Mouse (Mus musculus) lung, postnatal 14 days (tissue): ENCODE results near the gene Ppp4r2.

Experiments
- DNase-seq: peaks from one replicate; pipeline ENCODE4 v3.0.0; 2021

Ppp4r2 gene

DNA sequence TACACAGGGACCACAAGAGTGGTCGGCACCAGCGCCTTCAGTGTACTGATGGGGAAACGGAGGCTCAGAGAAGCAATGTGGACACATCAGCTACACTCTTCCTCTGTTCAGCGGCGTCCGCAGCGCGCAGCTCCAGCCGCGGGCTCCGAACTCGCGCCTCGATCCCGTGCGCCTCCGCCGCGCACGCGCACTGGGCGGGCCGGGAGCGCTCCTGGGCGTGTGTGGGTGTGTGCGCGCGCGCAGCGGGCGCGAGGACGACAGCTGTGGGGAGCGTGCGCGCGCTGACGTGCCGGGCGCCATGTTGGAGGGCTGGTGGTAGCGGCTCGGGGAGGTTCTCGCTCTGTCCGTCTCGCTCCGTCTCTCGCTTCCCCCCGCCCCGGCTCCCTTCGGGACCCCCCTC lies at the start of gene Ppp4r2:
TSS of gene Ppp4r2 (plus strand) at position 268 of the 400 bp plus-strand sequence.
- peak; percentile 91 for DNase-seq

DNA sequence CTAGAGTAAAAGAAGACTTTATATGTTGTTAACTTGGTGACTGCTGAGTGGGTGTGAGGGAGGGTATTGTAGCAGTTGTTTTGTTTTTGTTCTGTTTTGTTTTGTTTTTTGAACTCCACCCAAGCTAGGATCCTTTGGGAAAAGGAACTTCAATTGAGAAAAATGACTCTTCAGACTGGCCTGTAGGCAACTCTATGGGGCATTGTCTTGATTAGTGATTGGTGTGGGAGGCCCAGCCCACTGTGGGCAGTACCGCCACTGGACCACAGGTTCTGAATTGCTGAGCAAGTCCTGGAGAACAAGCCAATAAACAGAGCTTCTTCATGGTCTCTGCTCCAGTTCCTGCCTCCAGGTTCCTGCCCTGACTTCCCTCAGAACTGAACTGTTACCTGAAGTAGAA lies 45.7 kb upstream of the Ppp4r2 start:
- DNase-seq, result no peak

DNA sequence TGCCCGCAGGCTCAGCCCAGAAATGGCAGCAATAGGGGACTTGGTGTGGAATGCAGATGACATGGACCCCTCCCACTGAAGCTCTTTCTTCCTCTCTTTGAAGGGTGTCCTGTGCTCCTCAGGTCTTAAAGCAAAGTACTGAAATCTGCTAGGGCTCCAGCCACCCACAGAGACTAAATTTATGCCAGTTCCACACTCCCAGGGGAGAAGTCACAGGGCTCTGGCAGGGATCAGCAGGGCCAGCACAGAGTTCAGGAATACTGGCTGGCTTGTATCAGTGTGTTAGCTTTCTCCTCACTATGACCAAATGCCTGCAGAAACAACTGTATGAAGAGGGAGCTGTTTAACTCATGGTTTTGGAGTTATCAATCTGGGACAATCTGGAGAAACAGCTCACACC lies 44.3 kb upstream of the Ppp4r2 start:
- DNase-seq, result no peak

DNA sequence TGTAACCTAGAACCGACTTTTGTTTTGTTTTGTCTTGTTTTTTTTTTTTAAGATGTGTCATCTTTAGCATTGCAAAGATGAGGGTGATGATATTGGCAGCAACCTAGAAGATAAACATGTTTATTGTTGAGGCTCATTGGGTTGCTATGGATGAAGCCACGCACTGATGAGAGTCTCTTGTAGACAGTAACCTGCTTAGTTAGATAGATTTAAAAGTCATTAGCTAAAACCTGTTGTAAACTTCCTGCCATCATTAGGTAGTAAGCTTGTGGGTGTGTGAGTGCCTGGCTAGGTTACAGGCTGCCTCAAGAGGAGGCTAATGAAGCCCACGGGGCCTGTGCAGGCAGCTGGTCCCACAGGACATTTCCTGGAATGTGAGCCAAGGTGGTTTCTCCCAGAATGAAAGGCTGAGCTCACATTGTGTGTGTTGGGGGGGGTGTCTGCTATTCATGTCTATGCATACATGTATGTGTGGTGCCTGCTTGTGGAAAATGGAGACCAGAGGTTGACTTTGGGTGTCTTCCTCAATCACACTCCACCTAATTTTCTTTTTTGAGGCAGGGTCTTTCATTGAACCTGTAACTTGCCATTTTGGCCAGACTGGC lies 41.3 kb upstream of the Ppp4r2 start:
- no peak for DNase-seq

DNA sequence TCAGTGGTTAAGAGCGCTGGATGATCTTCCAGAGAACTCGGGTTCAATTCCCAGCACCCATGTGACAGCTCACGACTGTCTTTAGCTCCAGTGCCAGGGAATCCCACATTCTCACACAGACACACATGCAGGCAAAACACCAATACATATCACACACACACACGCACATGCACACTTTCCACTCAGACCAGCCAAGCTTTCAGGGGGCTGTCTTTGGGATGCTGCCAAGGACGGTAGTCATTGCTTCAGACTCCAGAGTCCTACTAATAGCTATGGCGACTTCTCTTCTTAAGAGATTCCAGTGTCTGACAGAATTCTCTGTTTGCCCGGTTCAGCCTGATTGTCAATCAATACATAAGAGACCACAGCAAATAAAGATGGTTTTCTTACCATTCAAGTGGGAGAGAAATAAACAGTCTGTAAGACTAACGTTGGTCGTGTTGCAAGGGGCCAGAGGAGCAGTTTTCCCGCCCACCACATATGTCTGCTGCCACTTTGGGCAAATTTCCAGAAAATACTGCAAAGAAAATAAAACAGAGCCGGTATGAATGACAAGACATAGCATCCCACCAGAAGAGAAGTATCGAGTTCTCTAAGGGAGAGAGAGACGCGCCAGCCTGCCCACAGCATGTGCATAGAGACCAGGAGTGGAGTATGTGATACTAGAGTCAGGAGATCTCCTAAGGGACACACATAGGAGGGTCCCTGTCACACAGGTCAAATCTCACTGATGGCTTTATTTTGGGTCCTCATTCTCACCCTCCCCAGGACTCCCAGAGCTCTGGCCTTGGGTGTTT lies 40.3 kb upstream of the Ppp4r2 start:
- DNase-seq, result no peak

DNA sequence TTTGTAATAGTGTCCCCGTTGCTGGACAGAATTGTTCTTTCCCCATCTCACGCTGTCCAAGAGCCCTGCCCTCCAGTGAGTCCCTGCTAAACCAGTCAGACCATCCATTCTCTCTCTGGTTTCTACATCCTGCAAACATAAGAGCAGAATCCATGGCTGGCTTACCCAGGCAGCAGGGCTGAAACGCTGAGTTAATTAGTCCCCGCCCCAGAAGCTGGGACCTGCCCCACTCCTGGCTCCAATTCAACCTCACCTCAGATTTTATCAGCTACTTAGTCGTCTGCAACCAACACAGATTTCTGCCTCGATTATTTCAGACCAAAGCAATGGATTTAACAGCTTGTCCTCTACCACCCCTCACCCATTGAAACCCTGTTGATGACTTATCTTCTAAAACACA lies 37.6 kb upstream of the Ppp4r2 start:
- no peak for DNase-seq

DNA sequence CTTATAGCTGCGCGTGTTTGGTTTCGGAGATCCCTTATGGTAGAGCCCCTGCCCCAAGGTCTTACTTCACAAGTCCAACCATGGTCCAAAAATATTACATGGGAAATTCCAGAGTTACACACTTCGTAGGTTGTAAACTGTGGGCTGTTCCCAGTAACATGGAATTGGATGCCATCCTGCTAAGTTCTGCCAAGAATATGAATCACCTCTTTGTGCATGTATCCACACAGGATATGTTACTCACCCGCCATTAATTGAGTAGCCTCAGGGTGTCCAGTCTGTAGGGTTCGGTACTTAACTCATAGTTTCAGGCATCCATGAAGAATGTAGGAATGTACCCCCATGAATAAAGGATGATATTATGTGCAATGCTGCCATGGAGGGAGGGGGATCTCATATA lies 34.1 kb upstream of the Ppp4r2 start:
- no peak for DNase-seq

DNA sequence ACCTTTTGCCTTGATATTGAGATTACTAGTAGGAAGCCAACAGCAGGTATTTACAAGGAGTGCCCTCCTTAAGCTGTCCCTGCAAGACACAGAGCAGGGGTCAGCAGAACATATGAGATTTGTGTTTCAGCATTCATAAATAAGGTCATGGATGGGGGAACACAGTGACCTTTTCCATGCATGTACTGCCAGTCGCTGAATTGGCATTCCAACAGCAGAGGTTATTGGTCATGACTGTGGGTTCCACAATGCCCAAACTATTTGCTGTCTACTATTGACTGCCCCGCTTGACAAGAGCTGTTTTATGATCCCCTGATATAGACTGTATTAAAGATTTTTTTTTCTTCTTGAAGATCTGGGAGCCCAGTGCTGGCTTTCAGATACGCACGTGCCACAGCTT lies 33.7 kb upstream of the Ppp4r2 start:
- DNase-seq, result no peak

DNA sequence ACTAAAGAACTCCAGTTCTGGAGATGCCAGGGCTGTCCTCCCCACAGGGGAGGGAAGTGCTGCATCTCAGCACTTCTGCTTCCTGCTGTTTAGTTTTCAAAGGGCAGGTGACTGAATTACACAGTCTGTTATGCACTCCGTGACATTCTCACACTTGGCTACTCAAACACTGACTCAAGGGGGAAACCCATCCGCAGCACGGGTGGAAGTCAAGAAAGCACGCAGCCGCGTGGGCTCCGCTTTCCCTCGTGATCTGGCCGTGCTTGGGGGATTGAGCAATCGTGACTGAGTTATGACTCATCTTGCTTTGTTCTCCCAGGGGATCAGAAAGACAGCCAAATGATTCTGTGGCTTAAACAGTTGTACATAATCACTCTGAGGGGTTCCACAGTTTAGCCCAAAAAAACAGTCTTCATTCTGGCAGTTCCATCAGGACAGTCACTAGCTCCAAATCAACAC lies 32.9 kb upstream of the Ppp4r2 start:
- peak; percentile 61 for DNase-seq

DNA sequence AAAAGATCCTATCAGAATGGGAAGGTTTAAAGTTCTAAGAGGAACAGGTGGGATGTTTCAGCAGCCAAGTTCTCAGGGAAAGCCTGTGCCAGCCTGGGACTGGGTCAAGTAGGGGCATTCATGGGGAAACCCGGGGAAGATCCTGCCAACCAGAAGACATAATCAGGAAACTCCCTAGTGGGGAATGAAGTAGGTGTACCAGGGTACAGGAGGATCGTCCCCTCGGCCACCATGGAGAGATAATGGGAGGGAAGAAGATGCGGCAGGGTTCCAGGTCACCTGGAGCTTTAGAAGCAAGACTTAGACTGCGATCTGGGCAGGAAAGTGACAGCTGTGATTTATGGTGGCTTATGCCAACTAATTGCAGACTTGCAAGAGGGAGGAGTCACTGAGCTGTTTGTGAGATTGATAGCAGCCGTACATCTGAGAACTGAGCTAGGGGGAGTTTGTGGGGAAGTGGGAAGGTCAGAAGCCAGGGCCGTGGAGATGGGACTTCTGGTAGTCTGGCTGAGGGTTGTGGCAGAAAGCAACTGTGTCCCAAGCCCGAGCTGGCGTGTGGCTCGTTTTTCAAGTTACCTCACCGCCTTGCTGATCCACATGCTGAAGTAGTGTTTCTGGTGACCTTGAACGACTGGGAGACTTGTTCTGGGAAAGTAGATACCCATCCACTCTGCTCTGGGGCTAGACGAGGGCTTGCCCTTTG lies 30.9 kb upstream of the Ppp4r2 start:
- no peak for DNase-seq

DNA sequence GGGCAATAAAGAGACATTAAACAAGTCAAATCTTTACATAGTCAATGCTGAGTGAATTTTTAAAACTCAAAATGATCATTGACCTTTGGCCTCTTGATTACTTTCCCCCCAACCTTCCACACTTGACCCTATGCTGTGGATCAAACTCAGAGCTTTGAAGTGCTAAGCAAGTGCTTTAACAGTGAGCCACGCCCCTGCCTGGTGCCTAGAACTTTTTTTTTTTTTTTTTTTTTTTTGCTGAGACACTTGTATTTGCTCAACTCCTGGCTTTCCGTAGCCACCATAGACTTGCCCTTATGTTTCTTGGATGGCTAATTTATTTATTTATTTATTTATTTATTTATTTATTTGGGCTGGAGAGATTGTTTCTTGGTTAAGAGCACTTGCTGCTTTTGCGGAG lies 30.2 kb upstream of the Ppp4r2 start:
- no peak for DNase-seq

DNA sequence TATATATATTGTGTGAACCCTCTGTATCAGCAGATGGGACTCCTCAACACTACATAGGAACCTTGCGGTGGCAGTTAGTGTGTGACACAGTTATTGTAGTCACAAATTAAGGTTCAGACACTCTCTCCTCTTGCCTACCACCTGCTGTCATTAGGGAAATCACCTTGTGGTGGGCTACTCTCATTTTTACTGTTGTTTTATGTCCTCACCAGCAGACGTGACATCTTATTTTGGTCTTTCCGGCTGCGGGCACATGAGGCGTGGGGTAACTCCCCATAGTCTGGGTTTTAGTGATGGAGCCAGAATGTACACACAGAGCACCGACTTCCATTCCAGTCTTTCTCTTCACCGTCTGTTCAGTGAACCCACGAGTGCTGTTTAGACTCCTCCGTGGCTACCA lies 26.2 kb upstream of the Ppp4r2 start:
- DNase-seq, result no peak

DNA sequence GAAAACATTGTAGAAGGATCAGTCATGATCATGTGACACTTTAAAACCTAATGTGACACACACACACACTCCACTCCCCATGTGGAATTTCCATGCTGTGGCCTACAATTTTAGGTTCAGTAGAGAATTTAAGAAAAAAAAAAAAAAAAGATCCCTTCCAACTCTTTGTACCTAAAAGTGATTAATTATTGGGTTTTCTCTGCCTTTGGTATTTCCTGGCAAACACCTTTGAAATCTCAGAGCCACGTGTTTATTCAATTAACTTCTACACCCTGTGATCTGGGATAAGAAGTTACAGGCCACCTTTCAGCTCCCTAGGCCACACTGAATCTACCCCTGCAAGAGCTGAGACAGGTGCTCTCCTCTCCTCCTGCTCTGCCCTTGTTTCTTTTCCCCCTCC lies 25.7 kb upstream of the Ppp4r2 start:
- DNase-seq, result no peak

DNA sequence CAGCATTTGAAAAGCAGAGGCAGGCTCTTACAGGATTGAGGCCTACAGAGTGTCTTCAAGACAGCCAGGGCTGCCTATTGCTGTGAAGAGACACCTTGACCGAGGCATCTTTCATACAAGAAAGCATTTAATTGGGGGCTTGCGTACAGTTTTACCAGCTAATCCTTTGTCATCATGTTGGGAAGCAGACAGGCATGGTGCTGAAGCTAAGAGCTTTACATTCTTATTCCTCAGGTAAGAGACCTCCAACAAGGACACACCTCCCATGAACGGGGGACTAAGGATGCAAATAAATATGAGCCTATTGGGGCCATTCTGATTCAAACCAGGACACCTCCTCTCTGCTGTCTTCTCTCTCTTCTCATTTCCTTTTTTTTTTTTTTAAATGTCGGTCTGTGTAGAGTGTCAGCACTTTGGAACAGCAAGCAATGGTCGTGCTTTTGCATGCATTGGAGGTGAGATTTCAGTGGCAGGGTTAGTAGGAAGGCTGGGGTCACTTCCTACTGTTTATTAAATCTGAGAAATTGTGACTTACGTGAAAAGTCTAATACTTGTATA lies 25.1 kb upstream of the Ppp4r2 start:
- no peak for DNase-seq

DNA sequence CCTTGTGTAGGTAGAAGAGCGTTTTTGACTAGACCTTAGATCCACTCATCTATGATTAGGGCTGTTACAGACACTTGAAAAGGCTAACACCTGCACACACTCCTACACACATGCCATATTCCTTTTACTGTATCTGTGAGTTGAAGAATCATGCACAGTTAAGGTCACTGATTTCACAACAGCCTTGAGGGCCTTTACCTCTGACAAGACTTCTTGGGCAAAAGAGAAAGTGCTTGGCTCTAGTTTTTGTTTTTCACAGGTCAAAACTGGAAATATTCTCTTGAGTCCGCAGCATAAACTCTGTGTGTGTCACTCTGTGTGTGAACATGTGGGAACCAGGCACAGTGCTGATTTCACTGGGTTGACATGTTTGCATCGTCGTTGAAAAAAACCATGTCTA lies 23.3 kb upstream of the Ppp4r2 start:
- DNase-seq, result no peak

DNA sequence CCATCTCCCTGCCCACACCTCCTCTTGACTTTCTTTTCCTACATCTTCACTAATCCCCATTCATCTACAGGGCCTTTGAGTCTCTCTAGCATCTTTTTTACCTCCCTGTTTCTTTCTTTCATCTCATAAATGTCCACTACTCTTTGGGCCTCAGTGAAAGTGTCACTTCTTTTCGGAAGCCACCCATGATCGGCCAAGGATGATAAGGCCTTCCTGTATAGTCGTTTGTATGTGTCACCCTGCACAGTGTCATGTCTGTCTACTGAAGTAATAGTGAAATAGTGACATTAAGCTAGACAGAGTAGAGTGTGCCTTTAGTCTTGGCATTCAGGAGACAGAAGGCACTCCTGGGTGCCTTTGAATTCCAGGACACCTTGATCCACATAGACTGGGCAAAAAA lies 21.7 kb upstream of the Ppp4r2 start:
- DNase-seq, result no peak

DNA sequence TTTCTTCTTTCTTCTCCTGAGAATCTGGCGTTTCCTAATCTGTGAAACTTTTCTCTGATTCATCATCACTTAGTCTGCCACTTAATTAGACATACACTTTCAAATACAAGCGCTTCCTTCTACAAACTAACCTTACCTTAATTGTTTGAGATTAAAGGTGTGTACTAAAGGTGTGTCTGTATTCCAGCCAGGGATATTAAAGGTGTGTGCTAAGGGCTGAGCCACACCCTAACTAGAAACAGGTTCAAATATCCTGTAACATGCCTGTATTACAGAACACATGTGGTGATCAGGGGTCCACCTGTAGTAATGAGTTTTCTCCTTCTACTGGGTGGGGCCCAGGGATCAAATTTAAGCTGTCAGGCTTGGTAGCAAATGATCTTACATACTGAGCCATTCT lies 12.1 kb upstream of the Ppp4r2 start:
- no peak for DNase-seq

DNA sequence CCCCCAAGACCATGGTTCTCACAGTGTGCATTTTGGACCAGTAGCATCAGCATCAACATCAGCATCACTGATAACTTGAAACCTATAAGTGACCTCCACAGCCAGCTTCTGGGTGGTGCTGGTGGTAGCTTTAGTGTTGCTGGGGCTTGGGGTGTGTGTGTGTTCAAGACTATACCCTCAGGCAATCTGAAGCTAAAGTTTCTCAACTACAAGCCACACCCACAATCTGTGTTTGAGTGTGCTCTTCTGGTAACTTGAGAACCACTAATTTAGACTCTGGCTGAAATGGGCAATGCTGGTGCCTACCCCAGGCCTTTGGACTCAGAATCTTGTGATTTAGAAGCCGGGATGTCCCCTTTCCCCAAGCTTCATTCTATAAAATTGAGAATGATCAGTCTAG lies 10.1 kb upstream of the Ppp4r2 start:
- no peak for DNase-seq

DNA sequence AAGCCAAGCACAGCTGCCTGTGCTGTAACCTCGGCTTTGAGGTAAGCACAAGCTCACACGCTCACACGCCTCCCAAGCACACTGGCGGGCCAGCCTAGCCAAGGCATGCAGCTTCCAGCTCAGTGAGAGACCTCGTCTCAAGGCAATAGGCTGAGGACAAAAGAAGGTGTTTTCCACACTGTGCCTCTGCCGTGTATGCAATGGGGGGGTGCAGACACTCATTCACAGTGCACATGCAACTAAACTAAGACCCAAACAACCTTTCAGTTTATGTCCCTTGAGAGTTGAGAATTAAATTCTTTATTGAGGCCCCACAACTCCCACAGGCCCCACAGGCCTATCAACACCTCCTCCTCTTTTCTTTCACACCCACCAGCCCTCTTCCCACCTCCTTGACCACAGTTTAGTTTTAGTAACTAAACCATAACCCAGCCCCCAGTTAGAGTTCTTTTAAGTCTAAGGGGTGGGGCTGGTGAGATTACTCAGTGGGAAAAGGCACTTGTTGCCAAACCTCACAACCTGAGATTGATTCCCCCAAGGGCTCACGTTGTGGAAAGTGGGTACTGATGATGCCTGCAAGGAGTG lies 8.9 kb upstream of the Ppp4r2 start:
- no peak for DNase-seq

DNA sequence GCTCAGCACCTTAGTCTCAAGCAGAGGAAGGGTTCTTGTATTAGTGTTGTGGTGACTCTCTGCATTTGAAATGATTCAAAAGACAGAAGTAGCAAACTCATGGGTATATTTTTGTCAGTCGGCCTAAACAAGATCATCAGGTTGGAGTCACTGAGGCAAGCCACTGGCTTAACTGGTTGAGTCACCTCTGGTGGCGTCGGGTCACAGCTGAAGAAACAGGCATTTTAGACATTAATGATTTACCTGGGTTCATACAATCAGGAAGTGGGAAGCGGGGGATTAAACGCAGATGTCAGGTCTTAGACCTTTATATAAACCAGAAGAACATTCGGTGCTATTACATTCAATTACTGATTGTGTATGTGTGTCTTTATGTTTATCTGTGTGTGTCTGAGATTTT lies 7.4 kb upstream of the Ppp4r2 start:
- no peak for DNase-seq

DNA sequence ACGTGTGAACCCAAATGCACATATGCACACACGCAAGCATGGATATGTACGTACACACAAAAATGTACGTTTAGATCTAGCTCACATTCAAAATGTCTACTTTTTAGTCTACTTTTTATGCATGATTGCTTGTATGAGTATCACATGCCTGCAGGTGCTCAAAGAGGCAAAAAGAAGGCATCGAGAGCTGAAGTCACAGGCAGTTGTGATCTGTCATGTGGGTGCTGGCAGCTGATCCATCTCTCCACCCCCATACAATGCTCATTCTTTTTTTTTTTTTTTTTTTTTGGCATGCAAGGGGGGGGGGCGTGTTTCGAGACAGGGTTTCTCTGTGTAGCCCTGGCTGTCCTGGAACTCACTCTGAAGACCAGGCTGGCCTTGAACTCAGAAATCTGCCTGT lies 4.9 kb upstream of the Ppp4r2 start:
- DNase-seq, result no peak

DNA sequence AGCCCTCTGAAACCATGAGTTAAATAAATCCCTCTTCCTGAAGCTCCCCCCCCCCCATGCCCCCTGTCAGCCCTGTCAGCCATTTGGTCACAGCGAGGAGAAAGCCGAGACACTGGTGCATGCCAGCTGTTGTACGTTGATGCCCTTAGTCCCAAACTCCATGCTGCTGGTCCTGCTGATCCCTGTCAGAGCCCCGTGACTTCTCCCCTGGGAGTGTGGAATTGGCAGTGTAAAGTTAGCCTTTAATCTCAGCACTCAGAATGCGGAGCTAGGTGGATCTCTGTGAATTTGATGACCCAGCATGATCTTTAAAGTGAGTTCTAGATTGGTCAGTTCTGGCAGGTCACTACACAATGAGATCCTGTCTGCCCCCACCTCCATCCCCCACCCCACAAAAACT lies 3.7 kb upstream of the Ppp4r2 start:
- DNase-seq, result no peak

DNA sequence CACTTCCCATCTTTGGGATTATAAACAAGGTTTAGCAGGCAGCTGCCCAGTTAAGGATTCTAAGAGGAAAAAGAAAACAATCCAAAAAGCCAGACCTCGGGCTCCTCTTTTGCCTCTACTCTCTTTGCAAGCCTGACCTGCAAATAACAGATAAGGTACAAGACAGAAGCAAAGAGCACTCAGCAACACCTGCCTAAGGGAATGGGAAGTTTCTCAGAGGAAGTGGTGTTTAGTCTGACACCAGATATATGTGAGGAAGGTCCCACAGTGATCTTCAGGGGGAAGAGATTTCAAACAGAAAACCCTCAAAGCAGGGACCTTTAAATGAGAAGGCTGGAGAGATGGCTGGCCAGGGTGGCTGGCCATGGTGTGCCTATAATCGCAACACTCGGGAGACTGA lies 2.2 kb upstream of the Ppp4r2 start:
- DNase-seq, result no peak

DNA sequence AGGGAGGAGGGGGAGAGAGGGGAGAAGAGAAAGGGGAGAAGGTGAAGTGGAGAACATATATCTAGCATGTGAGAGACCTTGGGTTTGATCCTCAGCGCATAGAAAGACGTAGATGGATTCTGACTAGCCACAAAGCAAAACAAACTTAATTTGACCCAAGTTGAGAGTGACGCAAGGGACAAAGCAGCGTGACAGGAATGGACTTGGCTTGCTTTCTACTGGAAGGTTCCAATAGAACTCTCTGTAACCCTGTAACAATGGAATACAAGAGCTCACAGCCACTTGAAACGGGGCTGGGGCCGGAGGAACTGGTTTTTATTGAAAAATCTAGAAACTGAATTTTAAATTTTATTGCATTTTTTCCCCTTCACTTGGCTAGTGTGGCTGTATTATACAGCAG lies 1.7 kb upstream of the Ppp4r2 start:
- peak; percentile 27 for DNase-seq
